Mouse (Mus musculus) liver, adult 2 months (tissue): ENCODE results near the gene Plcg1.

Experiments used
- CTCF ChIP-seq: fragments of 200-500 bp; IDR thresholded peaks from 2 replicates; pipeline ENCODE4 v1.5.1; 2011; ENCODE audit warnings: low read depth, low read length, control low read depth
- POLR2A ChIP-seq: fragments of 200-500 bp; IDR thresholded peaks from 2 replicates; pipeline ENCODE4 v1.6.1; 2011; ENCODE audit warnings: low read length, control low read depth; ENCODE audit not compliant: insufficient read depth; ENCODE audit errors: extremely low read depth

GRCm38 (mm10) chr2:160733131-160733531, 2.0 kb downstream of the Plcg1 start:
- TF ChIP-seq CTCF (no peak), POLR2A (no peak)
